Mouse (Mus musculus) mesoderm, embryonic 11.5 days (tissue): ENCODE data around the gene Cldn7.

Source experiments
- DNase-seq: peaks from one replicate; pipeline ENCODE4 v3.0.0-alpha.2; 2012; ENCODE audit warnings: low read depth, low spot score

Gene Cldn7

DNA sequence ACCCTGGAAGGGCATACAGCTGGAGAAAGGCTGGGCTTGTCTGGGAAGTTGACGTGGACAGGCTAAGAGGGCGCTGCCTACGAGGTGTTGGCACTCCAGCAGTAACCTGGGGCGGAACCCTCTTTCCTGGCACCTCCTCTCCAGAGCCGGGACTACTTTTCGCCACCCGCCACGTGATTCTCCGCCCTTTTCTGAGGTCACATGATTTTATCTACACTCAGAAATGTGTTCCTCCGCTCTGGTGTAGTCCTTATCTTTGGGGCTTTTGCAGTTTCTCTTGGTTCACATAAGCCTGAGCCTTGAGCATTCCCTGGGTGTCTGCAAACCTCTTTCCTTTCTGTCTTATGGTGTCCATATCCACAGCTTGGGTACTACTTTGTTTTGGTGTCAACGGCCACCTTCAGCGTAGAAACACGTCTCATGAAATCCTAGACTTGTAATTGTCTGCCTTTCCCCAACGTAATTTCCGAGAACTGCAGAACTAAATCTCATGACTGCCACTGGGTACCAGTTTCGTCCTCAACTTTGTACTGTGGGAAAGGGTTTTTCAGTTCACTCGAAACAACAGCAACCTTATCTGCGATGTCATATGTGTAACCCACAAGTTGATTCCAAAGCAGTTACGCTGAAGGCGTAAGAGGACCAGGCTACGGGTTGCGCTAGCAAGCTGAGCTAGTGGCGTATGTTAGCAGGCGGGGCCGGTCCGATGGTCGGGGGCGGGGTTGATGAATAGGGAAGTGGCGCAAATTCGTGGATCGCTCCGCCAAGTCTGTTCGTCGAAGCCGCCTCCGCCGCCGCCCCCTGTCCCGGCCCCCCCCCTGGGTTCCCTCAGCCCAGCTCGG lies 26.5 kb downstream of the Cldn7 start, which contains the start of gene Gabarap:
Gene Gabarap (plus strand): TSS at position 294 of the 842 bp plus-strand sequence.
- peak; percentile 97 for DNase-seq

DNA sequence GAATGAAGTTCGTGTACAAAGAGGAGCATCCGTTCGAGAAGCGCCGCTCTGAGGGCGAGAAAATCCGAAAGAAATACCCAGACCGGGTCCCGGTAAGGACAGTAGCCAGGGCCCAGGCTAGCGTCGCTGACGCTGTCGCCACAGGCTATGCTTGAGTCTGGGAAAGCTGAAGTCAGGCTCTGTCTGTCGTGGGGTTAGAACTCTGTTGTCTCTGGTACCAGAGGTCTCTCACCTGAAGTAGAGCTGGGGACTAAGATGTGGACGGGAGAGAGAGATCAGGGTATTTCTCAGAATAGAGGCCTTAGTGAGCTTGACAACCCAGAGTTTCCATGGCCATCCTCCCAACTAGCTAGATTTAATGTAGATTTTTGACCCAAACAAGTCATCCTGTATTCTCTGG lies 27.1 kb downstream of the Cldn7 start:
- no peak for DNase-seq

DNA sequence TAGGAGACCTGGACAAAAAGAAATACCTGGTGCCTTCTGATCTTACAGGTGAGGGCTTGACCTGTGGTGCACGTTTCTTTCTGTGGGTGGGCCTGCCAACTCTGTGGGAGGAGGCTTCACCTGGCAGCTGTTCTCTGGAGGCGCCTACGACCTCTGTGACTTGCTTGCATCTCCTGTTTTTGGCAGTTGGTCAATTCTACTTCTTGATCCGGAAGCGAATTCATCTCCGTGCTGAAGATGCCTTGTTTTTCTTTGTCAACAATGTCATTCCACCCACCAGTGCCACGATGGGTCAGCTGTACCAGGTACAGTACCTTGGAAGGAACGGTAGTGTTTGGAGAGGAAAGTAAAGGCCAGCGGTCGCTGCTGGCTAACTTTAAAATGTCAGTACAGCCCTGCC lies 27.8 kb downstream of the Cldn7 start:
- no peak for DNase-seq

DNA sequence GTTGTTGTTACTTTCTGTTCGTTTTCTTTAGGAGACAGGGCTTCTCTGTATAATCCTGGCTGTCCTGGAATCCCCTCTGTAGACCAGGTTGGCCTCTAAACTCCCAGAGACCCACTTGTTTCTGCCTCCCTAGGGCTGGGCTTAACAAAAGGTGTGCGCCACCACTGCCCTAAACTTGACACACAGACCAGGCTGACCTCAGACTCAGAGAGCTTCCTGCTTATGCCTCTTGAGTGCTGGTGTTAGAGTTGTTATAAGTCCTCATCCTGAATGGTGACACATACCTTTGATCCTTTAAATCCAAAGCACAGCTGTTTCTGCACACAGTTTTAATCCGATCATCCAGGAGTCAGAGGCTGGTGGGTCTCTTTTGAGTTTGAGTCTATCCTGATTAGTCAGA lies 28.4 kb downstream of the Cldn7 start:
- DNase-seq: no peak

DNA sequence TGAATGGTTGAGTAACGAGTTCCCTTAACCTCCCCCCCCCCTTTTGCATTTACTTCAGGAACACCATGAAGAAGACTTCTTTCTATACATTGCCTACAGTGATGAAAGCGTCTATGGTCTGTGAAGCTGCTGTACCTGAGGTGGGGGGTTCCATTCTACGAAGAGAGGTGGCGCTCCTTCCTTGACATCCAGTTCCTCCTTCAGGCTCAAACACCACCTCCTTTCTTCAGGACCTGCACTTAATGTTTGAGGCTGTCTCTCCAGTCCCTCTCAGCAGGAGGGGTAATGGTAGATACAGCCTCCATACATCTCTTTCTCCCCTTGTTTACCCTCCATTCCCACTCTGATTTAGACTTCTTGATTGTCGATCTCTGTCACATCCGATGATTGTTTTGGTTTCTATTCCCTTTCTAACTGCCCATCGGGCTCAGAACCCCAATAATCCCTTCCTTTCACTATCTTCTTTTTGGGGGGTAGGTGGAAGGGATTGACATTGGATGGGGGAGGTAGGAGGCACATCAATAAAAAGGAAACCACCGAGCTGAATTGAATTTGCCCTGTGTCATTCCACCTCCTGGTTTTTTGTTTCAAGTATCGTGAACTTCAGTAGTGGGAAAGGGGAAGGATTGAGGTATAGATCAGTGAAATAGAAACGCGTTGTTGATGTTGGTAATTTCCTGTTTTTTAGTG lies 30.0 kb downstream of the Cldn7 start:
- no peak for DNase-seq

DNA sequence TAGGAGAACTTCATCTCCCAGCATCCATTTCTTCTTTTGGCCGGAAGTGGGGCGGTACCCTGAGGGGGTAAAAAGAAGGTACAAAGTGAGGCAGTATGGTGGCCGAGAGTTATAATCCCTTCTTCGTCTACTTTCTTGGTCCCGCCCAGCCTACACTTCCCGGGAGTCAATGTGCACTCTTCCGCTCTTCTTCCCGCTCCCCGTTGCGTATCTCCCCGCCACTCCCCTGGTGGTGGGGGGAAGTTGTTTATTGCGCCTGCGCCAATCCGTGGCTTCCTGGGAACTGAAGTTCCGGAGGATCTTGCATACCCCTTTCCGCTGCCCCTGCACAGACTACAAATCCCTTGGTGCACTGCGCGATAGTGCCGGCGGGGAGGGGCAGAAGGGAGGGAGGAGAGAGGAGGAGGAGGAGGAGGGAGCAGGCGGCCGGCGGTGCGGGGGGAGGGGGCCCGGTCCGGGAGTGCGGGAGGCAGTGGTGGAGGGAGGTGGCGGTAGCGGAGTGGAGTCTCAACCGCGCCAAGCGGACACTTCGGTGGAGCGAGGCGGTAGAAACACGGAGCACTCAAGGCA lies 30.9 kb downstream of the Cldn7 start, which contains the start of gene Phf23:
Gene Phf23 (plus strand): TSS at position 387 of the 570 bp plus-strand sequence.
- DNase-seq: peak; percentile 99

DNA sequence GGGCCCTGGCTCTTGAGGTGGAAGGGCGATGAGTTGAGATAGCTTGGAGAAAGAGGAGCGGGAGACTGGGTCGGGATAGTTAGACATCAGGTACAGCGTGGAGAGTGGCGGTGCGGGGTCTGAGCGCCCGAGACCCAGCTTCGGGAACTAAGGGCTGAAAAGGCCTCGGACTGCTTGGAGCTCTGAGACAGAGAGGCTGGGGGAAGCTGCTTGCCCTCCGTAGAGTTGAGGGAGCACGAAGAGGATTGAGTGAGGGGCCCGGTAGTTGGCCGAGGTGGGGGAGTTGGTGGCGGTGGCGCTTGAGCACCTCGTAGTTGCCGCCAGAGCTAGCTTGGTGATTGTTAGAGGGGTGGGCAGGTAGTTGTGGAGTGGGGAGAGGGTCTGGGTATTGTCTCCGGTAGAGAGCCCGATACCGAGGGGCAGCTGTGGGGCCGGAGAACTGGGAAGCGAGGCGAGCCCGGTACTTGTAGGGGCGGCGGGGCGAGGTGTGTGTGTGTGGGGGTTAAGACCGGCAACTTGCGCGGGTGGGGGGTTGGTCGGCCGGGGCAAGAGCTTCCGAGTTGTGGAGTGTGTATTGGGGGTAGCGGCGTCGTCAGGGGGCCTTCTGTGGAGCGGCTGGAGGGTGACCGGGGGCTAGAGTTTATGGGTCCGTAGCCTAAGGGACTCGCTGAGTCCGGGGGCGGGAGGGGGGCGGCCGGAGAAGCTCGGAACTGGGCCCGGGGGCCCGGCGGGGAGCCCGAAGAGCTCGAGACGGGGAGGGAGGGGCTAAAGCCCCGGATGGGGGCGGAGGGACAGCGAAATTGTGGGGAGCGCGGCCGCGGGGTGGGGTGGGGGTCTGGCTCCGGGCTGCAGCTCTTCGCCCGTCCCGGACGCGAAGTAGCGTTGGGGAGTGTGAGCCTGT lies 31.8 kb downstream of the Cldn7 start:
- DNase-seq: peak; percentile 53

DNA sequence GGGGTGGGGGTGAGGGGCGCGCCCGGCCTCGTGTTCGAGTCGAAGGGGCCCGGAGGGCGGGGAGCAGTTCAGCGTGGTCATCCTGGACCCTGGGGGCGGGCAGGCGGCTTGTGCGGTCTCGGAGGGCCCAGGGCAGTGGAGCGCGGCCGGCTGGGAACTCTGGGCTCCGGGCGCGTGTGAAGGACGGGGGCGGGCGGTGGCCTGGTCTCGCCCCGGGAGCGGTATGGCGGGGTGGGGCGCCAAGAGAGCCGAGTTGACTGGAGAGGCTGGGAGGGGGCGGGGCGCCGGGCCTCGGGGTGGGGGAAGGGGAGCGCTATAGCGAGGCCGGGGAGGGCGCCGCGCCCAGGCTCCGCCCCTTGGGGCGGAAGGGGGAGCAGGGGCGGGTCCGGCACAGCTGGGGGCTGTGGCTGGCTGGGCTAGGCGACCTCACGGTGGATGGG lies 32.5 kb downstream of the Cldn7 start:
- DNase-seq: peak; percentile 87

DNA sequence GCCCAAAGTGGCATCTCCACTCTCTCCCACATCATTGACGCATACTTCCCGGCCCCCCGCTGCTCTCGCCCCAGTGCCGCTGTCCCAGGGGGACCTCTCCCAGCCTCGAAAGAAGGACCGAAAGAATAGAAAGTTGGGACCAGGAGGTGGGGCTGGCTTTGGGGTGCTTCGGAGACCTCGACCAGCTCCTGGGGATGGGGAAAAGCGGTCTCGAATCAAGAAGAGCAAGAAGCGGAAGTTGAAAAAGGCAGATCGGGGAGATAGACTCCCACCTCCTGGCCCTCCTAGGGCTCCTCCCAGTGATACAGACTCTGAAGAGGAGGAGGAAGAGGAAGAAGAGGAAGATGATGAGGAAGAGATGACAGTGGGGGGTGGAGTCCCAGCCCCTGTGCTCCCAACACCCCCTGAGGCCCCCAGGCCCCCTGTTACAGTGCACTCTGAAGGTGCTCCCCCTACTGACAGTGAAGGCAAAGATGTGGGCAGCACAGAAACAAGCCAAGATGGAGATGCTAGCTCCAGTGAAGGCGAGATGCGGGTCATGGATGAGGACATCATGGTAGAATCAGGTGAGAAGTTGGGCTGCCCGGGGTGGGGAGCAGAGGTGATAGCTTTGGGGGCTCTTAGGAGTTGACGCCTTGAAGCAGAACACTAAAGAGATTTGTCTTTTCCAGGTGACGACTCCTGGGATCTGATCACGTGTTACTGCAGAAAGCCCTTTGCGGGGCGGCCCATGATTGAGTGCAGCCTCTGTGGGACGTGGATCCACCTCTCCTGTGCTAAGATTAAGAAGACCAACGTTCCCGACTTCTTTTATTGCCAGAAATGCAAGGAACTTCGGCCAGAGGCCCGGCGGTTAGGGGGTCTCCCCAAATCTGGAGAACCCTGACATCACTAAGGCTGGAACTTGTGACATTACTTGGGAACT lies 34.2 kb downstream of the Cldn7 start:
- DNase-seq: no peak

DNA sequence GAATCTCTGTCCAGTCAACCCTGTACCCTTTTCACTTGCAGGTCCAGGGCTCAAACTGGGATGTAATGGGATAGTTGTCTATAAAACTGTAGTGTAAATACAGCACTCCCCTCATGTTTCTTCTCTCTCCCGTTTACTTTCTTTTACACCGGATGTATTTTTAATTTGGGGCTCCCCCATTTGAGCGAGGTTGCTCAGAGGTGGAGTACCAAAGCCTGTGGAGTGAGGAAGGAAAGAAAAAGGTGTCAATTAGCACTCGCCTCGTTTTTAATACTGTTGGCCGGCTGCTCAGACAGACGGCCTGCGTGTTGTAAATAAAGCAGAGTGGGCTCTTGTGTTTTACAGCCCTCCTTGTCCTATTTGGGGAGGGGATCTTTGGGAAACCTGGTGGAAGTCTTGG lies 35.1 kb downstream of the Cldn7 start:
- DNase-seq: no peak

DNA sequence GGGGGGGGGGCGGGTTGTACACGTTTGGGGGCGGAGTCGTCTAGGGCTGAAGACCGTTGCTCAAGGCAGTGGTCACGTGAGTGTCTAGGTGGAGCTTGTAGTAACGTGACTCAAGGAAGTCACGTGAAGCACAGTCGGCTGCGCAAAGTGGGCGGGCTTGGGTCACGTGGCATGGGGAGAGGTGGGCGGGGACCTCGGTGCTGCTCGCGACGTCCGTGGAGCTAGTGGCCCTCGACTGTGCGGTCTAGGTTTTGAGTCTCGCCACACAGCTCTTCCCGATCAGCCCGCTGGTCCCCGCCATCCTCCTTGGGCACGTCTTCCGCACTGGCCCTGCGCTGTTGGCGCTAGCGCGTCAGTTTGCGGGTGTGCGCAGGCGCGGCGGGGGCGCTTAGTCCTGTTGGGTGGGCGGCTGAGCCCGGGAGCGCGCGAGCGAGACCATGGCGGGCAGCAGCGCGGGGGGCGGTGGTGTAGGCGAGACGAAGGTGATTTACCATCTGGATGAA lies 35.9 kb downstream of the Cldn7 start, which contains the start of gene Dvl2:
Gene Dvl2 (plus strand): TSS at position 200 of the 503 bp plus-strand sequence.
- peak; percentile 96 for DNase-seq

DNA sequence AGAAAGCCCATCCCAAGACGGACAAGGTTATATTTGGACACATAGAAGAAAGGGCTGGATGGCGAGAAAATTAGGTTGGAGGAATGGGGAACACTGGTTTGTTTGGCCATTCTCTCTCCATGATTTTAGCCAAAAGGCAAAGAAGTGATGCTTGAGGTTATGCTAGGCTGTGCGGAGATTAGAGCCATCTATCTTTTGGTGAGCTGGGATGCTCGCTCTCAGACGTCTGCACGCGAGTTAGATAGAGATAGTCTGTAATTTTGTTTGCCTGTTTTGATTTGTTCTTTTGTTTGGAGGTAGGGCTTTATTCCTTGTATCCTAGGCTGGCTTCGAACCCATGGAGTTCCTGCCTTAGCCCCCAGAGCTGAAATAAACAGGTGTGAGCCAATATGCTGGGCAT lies 36.6 kb downstream of the Cldn7 start:
- no peak for DNase-seq

DNA sequence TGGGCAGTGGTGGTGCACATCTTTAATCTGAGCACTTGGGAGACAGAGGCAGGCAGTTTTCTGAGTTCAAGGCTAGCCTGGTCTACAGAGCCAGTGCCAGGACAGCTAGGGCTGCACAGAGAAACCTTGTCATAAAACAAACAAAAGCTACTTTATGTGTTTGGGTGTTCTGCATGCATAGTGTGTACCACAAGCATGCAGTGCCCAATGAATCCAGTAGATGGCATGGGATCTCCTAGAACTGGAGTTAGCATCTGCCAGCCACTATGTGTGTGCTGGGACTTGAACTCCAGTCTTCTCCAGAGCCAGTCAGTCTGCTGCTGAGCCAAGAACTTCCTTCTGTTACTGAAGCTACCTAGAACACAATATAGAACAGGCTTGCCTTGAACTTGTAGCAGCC lies 37.3 kb downstream of the Cldn7 start:
- DNase-seq: peak; percentile 66

DNA sequence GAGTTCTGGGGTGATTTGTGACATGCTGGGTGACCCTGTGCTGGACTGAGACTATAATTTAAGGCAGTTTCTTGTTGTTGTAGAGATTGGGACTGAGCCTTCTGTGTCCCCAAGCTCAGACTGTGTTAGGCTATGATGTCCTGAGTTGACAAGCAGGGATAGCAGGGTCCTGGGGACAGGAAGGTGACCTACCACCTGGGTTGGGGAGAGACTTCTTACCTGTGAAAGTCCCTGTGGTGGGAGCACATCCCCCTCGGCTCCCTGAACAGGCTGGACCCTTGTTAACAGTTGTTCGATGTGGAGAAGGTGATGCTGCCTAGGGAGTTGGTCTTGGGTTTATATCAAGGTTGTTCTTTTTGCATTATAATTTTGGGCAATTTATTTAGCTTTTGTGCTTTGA lies 37.9 kb downstream of the Cldn7 start:
- DNase-seq: no peak

DNA sequence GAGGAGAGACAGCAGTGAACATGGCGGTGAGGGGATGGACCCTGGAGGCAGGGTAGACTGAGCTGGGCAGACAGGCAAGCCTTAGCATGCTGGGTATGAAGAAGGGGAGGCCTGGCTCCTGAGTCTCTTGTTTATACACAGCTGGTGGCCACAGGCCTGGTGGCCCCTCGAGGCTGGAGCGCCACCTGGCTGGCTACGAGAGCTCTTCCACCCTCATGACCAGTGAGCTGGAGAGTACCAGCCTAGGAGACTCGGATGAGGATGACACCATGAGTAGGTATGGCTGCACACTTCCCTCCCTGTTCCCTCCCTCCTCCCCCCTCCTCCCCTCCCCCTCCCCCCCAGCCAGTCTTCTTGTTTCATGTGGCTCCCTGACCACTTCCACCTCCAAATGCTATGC lies 40.9 kb downstream of the Cldn7 start:
- DNase-seq: no peak

DNA sequence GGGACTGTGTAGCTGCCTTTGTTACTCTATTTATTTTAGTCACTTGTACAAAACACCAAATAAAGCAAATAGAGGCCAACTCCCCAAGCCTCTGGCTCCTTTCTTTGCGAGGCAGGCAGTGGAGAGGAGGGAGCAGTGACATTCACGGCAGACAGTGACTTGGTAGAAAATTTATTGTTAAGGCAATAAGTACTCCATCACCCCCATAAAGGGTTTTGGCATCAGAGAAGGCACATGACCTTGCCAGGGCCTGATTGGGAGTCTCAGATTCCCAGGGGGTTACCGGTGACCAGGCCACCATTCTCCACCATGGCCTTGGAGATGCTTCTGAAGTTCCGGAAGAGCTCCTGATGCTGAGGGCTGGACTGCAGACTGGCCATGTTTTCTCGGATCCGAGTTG lies 45.5 kb downstream of the Cldn7 start:
- DNase-seq: no peak

DNA sequence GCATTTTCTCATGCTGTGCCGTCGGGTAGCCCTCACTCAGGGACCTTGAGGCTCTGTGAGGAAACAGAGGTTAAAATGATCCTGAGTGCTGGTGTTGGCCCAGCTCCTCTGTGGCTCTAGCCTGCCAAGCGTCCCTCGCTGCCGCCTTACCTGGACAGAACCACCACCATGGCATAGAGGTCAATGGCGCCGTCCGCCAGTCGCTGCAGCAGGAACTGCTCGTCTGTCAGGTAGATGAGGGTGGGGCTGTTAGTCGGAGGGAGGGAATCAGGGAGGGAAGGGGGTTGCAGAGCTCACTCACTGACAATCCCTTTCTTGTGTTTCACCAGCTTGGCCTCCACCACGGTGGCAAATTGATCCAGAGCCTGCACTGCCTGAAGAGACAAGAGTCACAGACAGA lies 46.0 kb downstream of the Cldn7 start:
- no peak for DNase-seq

DNA sequence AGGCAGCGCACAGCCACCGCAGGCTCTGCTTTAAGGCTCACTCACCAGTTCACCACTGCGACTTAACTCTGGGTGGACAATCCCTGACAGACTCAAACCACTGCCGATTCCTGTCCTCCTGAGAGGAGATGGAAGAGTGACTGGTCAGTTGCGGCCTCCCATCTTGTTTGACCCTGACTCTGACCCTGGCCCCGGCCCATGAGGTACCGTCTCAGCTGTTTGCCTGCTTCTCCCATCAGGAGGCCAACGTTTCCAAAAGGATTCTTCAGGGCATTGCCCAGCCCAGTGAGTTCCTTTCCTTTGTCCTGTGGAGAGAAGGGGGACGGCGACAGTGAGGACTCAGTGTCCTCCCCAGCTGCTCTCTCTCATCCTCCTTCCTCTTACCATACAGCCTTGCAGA lies 46.4 kb downstream of the Cldn7 start:
- DNase-seq: no peak

DNA sequence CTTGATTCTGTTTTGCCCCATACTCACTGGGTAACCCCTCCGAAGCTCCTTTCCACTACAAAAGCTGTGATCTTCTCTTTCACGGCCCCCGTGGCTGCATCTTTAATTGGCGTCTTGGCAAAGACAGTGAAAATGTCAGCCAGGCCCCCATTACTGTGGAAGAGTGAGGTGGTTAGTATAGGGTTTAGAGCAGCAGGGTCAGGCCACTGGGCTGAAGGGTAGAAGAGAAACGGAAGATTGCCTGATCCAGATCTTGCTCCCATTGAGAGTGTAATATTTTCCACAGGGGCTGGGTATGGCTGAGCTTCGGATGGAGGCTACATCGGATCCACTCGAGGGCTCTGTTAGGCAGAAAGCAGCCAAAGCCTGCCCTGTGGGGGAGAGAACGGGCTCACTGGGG lies 48.4 kb downstream of the Cldn7 start:
- no peak for DNase-seq

DNA sequence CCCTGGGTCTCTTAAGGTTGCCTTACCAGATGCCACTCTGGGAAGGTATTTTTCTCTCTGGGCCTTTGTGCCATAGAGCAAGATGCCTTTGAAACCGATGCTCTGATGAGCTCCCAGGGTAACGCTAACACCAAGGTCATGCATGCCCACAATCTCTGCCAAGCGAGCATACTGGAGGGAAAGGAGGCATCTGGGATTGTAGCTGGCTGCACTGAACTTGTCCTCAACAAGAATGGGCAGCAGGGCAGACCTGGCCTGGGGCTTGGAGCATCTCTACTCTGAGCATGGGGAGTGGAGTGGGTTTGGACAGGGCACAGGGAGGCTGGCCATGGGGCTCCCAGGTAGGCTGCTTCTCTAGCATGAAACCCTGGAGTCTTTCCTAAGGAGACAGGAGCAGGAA lies 48.8 kb downstream of the Cldn7 start:
- no peak for DNase-seq
